Mouse (Mus musculus): Measurements from ENCODE around the gene 2700049A03Rik.

GRCm38 (mm10) chr12:71192705-71193104, 56.1 kb downstream of the 2700049A03Rik start:
- TF ChIP-seq POLR2A (IDR thresholded peaks at IDR 0.05; ENCODE audit: low read depth, low read length): no peak
- no peak for TF ChIP-seq CTCF (conservative IDR thresholded peaks at IDR 0.05; ENCODE audit: insufficient read depth, insufficient read length, low read depth, low read length)

Measured in kidney, adult 2 months (tissue).